Mouse (Mus musculus) forebrain, embryonic 16.5 days (tissue): Measurements from ENCODE around the gene Slain2. TPM values are rescaled to one million over a fixed set of nuclear protein-coding genes. Genes with fewer than 3 reads are reported as not detected.

Experiments
- ATAC-seq: fragments of 200-750 bp; cut with Nextera tagmentation; 2 replicates; pipeline ENCODE4 v1.8.0; 2017; ENCODE audit warnings: mild to moderate bottlenecking, moderate library complexity
- H3K27ac ChIP-seq: fragments of 300-500 bp; sonication (generic); 2 replicates; pipeline ENCODE4 v1.5.1; 2014; ENCODE audit warnings: low read length, control low read depth
- H3K27me3 ChIP-seq: fragments of 300-500 bp; sonication (generic); replicated peaks from 2 replicates; pipeline ENCODE4 v1.6.1; 2014; ENCODE audit warnings: low read length; ENCODE audit not compliant: control insufficient read depth, insufficient read depth
- H3K36me3 ChIP-seq: fragments of 300-500 bp; sonication (generic); 2 replicates; pipeline ENCODE4 v1.6.1; 2014; ENCODE audit not compliant: control insufficient read depth, insufficient read depth
- H3K4me1 ChIP-seq: fragments of 300-500 bp; sonication (generic); replicated peaks from 2 replicates; pipeline ENCODE4 v1.6.1; 2014; ENCODE audit warnings: low read length; ENCODE audit not compliant: control insufficient read depth, insufficient read depth
- H3K4me2 ChIP-seq: fragments of 300-500 bp; sonication (generic); 2 replicates; pipeline ENCODE4 v1.6.1; 2014; ENCODE audit warnings: mild to moderate bottlenecking, low read length, control low read depth
- H3K4me3 ChIP-seq: fragments of 300-500 bp; sonication (generic); replicated peaks from 2 replicates; pipeline ENCODE4 v1.5.1; 2014; ENCODE audit warnings: mild to moderate bottlenecking, low read length, control low read depth
- H3K9ac ChIP-seq: fragments of 300-500 bp; sonication (generic); replicated peaks from 2 replicates; pipeline ENCODE4 v1.6.1; 2014; ENCODE audit warnings: low read depth, low read length, control low read depth
- H3K9me3 ChIP-seq: fragments of 300-500 bp; sonication (generic); 2 replicates; pipeline ENCODE4 v1.6.1; 2016; ENCODE audit warnings: low read length; ENCODE audit not compliant: control insufficient read depth
- WGBS: fragments of 180-500 bp; shearing (Covaris S2); extraction: QIAGEN DNeasy Blood & Tissue Kit; methylation state at CpG from one replicate; pipeline ENCODE4 v1.1.7; 2014; 5-methylcytosine and 5-hydroxymethylcytosine counted together
- polyA plus RNA-seq: library from polyadenylated mRNA; unstranded; fragments of >200 nt; fragmentation: Nextera tagmentation; extraction: Ambion mirVana; gene quantifications from 2 replicates; pipeline ENCODE4 v1.2.1, GENCODE M21; 2015

The Slain2 gene
- polyA plus RNA-seq, 1 experiment from 2014 or later: 16.9 TPM

- ATAC-seq: no peak
- 87% methylated on average over 3 of the region's 3 CpGs for WGBS
- Histone ChIP-seq H3K4me1 (no peaks in the 10 kb centered on the region), H3K9me3 (no peaks in the 10 kb centered on the region), H3K27ac (no peak overlapping the region), H3K9ac (no peak overlapping the region), H3K4me2 (no peak overlapping the region), H3K4me3 (no peak overlapping the region), H3K27me3 (no peaks in the 10 kb centered on the region), H3K36me3 (peaks cover 2% of the 10 kb centered on the region; the same call in 1 of the 2 replicates)
Observed at GRCm38 (mm10) chr5:72965706-72966105, 51.6 kb downstream of the Slain2 start.

- no peaks in the 10 kb centered on the region for H3K9me3 ChIP-seq
- no peak overlapping the region for H3K4me3 ChIP-seq
- no peaks in the 10 kb centered on the region for H3K4me1 ChIP-seq
- no peaks in the 10 kb centered on the region for H3K27me3 ChIP-seq
- ATAC-seq: no peak
- H3K27ac ChIP-seq: no peak overlapping the region
- H3K4me2 ChIP-seq: no peak overlapping the region
- H3K36me3 ChIP-seq: no peaks in the 10 kb centered on the region; the same call in 1 of the 2 replicates
- 49% methylated on average over 4 of the region's 4 CpGs for WGBS
- no peak overlapping the region for H3K9ac ChIP-seq
Observed at GRCm38 (mm10) chr5:72972435-72972834, 58.3 kb downstream of the Slain2 start.

- H3K36me3 ChIP-seq: no peaks in the 10 kb centered on the region; the same call in 1 of the 2 replicates
- no peak overlapping the region for H3K4me3 ChIP-seq
- no peaks in the 10 kb centered on the region for H3K9me3 ChIP-seq
- H3K27me3 ChIP-seq: no peaks in the 10 kb centered on the region
- no peak overlapping the region for H3K9ac ChIP-seq
- peak; percentile 52; the same call in 1 of the 2 replicates for ATAC-seq
- no peak overlapping the region for H3K4me2 ChIP-seq
- H3K4me1 ChIP-seq: no peaks in the 10 kb centered on the region
- H3K27ac ChIP-seq: no peak overlapping the region
- 38% methylated on average over 5 of the region's 5 CpGs for WGBS
Observed at GRCm38 (mm10) chr5:72972934-72973333, 58.8 kb downstream of the Slain2 start.

- H3K4me3 ChIP-seq: no peak within 1 kb of the TSS
- H3K36me3 ChIP-seq: no peaks in the 10 kb centered on the region; the same call in 1 of the 2 replicates
- H3K4me2 ChIP-seq: no peak within 1 kb of the TSS
- H3K27ac ChIP-seq: no peak within 1 kb of the TSS
- no peaks in the 10 kb centered on the region for H3K4me1 ChIP-seq
- no peak within 1 kb of the TSS for H3K9ac ChIP-seq
- no peaks in the 10 kb centered on the region for H3K9me3 ChIP-seq
- no peaks in the 10 kb centered on the region for H3K27me3 ChIP-seq
- ATAC-seq: no peak
- WGBS: 97% methylated on average over 7 of the region's 7 CpGs
Observed at GRCm38 (mm10) chr5:72974602-72975001, 60.5 kb downstream of the Slain2 start, which contains the start of gene Gm10135. Gene Gm10135, minus strand, starts transcription at chr5:72974702.

GRCm38 (mm10) chr5:72975996-72976395 is 61.9 kb downstream of the Slain2 start:
- Histone ChIP-seq H3K9me3 (no peaks in the 10 kb centered on the region), H3K4me1 (no peaks in the 10 kb centered on the region), H3K4me2 (no peak overlapping the region), H3K9ac (no peak overlapping the region), H3K27me3 (no peaks in the 10 kb centered on the region), H3K36me3 (no peaks in the 10 kb centered on the region), H3K27ac (no peak overlapping the region), H3K4me3 (no peak overlapping the region)
- no peak for ATAC-seq
- WGBS: 92% methylated on average over 6 of the region's 6 CpGs

GRCm38 (mm10) chr5:72976539-72976938 is 62.4 kb downstream of the Slain2 start:
- 89% methylated on average over 4 of the region's 4 CpGs for WGBS

GRCm38 (mm10) chr5:72984091-72984490 is 70.0 kb downstream of the Slain2 start:
- Histone ChIP-seq H3K36me3 (no peaks in the 10 kb centered on the region), H3K4me2 (no peak overlapping the region), H3K9ac (no peak overlapping the region), H3K4me1 (no peaks in the 10 kb centered on the region), H3K27me3 (no peaks in the 10 kb centered on the region), H3K4me3 (no peak overlapping the region), H3K27ac (no peak overlapping the region), H3K9me3 (no peaks in the 10 kb centered on the region)
- no peak for ATAC-seq
- 9% methylated on average over 2 of the region's 2 CpGs for WGBS

More at GRCm38 (mm10) chr5:72976539-72976938, 62.4 kb downstream of the Slain2 start:
- no peak for ATAC-seq
- Histone ChIP-seq H3K4me1 (no peaks in the 10 kb centered on the region), H3K9me3 (no peaks in the 10 kb centered on the region), H3K4me2 (no peak overlapping the region), H3K27ac (no peak overlapping the region), H3K27me3 (no peaks in the 10 kb centered on the region), H3K36me3 (no peaks in the 10 kb centered on the region), H3K4me3 (no peak overlapping the region), H3K9ac (no peak overlapping the region)

GRCm38 (mm10) chr5:72987786-72988185 is 73.7 kb downstream of the Slain2 start:
- Histone ChIP-seq H3K27me3 (no peaks in the 10 kb centered on the region), H3K9ac (no peak overlapping the region), H3K4me3 (no peak overlapping the region), H3K36me3 (no peaks in the 10 kb centered on the region), H3K9me3 (no peaks in the 10 kb centered on the region), H3K4me2 (no peak overlapping the region), H3K4me1 (no peaks in the 10 kb centered on the region), H3K27ac (no peak overlapping the region)
- WGBS: 89% methylated on average over 7 of the region's 7 CpGs
- no peak for ATAC-seq

GRCm38 (mm10) chr5:72989756-72990155 is 75.7 kb downstream of the Slain2 start:
- Histone ChIP-seq H3K36me3 (no peaks in the 10 kb centered on the region), H3K9ac (no peak overlapping the region)
- WGBS: 17% methylated on average over 8 of the region's 8 CpGs

GRCm38 (mm10) chr5:72992474-72992873 is 78.4 kb downstream of the Slain2 start:
- 90% methylated on average over 1 of the region's 1 CpGs for WGBS
- ATAC-seq: no peak
- no peaks in the 10 kb centered on the region for H3K27me3 ChIP-seq

More at GRCm38 (mm10) chr5:72989756-72990155, 75.7 kb downstream of the Slain2 start:
- Histone ChIP-seq H3K27me3 (no peaks in the 10 kb centered on the region), H3K9me3 (no peaks in the 10 kb centered on the region), H3K27ac (no peak overlapping the region), H3K4me1 (no peaks in the 10 kb centered on the region), H3K4me2 (no peak overlapping the region), H3K4me3 (no peak overlapping the region)
- ATAC-seq: no peak

More at GRCm38 (mm10) chr5:72992474-72992873, 78.4 kb downstream of the Slain2 start:
- Histone ChIP-seq H3K27ac (no peak overlapping the region), H3K4me1 (peaks cover 4% of the 10 kb centered on the region; the same call in 1 of the 2 replicates), H3K9ac (no peak overlapping the region), H3K9me3 (no peaks in the 10 kb centered on the region), H3K4me2 (no peak overlapping the region), H3K4me3 (no peak overlapping the region), H3K36me3 (no peaks in the 10 kb centered on the region)
